Mouse (Mus musculus) hindbrain, embryonic 10.5 days (tissue): Measurements from ENCODE around the gene Mmp15. TPM values are rescaled to one million over a fixed set of nuclear protein-coding genes. Genes with fewer than 3 reads are reported as not detected.

Experiments
- polyA plus RNA-seq: library from polyadenylated mRNA; unstranded; fragments of >200 nt; fragmentation: Nextera tagmentation; extraction: Ambion mirVana; gene quantifications from 2 replicates; pipeline ENCODE4 v1.2.1, GENCODE M21; 2016

Mmp15 gene
- polyA plus RNA-seq, 1 experiment from 2014 or later: 19.4 TPM

Other genes with a start within 250 kb of the Mmp15 start
- 6.5 and 9.1 TPM in 2 replicates for gene Kifc3, start 149.5 kb upstream of the Mmp15 start, polyA plus RNA-seq
- gene Cngb1, start 45.7 kb upstream of the Mmp15 start, polyA plus RNA-seq: 0.07 and 0.59 TPM in 2 replicates
- not detected in 2 replicates for gene Tepp, start 41.7 kb upstream of the Mmp15 start, polyA plus RNA-seq
- gene Zfp319, start 20.3 kb upstream of the Mmp15 start, polyA plus RNA-seq: 12.4 and 16.6 TPM in 2 replicates
- gene Usb1, start 20.0 kb upstream of the Mmp15 start, polyA plus RNA-seq: 48.5 and 48.8 TPM in 2 replicates
- 135 and 146 TPM in 2 replicates for gene Cfap20, start 82.6 kb downstream of the Mmp15 start, polyA plus RNA-seq
- 10.4 and 12.4 TPM in 2 replicates for gene Csnk2a2, start 137.8 kb downstream of the Mmp15 start, polyA plus RNA-seq
- 0.98 and 2.6 TPM in 2 replicates for gene Ccdc113, start 181.8 kb downstream of the Mmp15 start, polyA plus RNA-seq
- gene Prss54, start 224.1 kb downstream of the Mmp15 start, polyA plus RNA-seq: not detected in 2 replicates